Mouse (Mus musculus): ENCODE measurements at regions not wholly inside any gene's neighbourhood (a gene's known extent, or its start where the extent isn't known, plus 50 kb on each side); places are given as distances from the start of the nearest gene placed in this dataset.

- DNase-seq (ENCODE audit: low spot score in 2 of 2): no peak
These were observed 257.4 kb upstream of the Tbl1xr1 start for GRCm38 (mm10) chr3:21819030-21819429.

DNA sequence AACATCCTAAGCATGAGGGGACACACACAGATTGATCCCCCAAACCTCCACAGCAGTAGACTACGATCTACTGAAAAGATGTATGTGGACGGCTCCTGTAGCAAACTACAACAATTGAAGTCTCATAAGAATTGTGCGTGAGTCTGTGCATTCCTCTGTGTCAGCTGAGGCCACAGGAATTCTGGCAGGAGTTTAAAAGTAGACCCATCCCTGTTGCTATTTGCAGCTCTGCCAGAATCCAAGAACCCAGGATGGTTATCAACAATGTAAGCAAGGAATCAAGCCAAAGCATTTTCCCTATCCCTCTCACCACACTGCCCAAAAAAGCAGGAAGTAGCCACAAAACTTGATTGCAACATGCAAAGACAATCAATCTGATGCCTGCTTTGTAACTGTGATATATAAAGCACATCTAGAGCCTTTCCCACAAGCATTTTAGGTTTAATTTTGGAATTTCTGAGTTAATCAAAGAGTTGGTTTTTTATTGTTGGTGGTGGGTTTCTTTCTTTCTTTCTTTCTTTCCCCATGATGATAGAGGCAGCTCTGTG, 256.3 kb upstream of the Tbl1xr1 start:
- no peak for DNase-seq (ENCODE audit: low spot score in 2 of 2)

DNA sequence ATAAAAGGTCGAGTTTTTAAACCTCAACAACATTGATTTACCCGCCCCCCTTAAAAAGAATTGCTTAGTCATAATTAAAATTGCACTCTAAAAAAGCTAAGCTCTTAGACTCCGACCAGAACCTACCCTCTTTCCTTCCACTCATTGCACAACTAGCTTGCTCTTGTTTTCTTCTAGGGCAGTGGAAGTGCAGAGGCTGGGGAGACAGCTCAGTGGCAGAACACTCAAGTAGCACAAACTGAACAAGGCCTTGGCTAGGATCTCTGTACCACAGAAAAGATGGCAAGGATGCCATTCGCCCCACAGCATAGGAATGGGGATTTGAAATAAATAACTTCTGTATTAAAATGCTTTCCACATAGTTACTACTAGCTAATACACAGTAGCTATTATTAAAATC, 253.8 kb upstream of the Tbl1xr1 start:
- no peak for DNase-seq (ENCODE audit: low spot score in 2 of 2)

GRCm38 (mm10) chr3:21823331-21823730, 253.1 kb upstream of the Tbl1xr1 start:
- DNase-seq (ENCODE audit: low spot score in 2 of 2): no peak

DNA sequence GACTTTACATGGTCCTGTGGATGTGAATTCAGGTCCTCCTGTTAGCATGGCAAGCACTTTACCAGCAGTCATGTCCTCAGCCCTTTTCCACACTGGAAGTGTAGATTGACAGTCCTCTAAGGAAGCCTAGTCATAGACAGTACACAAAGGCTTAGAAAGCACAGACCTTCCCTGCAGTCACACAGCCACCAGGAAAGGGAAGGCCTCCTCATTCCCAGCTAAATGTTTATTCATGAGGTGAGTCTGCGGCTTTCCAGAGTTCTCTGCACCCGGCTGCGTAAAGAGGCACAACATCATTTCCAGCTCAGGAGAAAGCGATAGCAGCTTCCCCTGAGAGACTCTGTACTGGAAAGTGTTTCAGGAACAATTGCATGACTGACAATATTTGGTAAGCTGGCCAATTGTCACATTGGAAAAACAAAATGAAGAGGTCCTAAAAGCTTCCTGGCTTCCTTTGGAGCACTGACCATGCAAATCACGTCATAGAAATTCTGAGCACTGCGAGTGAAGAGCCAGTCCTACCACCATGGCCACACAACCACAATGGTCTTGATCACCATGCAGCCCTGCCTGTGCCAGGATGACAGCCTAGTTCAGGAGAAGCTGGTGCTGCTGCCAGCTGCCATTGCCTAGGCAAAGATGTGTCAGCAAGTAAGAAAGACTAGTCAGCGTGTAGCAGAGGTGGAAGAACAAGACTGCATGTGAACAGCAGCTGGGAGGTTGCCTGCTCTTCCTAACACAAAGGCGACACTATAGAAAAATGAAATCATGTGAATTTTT, 252.2 kb upstream of the Tbl1xr1 start:
- DNase-seq (ENCODE audit: low spot score in 2 of 2): no peak

DNA sequence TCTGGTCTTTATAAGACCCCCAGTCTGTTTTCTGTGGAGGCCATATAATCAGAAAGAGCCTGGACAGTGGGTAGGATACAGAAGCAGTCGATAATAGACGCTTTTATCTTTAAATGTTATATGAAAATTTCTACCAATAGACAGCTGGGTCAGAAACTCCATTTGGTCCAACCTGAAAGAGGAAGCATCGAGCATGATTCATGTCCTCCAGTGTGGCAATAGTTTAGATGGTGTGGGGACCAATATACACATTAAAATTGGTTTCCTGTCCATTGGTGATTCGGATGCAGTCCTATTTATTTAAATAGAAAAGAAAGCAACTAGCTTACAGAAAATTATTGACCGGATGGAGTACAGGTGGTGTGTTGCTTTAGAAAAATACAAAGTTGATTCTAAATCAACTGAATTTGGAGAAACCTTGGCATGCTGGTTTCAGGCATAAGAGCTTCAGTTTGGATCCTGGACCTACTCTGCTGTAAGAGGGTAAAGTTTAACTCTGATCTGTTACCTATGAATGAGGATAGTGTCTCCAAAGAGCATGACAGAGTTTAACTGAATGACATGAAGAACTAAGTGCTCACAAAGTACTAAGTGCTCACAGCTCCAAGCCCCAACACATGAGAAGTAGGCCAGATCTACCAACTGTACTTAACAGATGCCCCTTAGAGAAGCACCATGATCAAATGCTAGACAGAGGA, 251.4 kb upstream of the Tbl1xr1 start:
- DNase-seq (ENCODE audit: low spot score in 2 of 2): no peak

GRCm38 (mm10) chr3:21827656-21828055, 248.8 kb upstream of the Tbl1xr1 start:
- DNase-seq (ENCODE audit: low spot score in 2 of 2): no peak

DNA sequence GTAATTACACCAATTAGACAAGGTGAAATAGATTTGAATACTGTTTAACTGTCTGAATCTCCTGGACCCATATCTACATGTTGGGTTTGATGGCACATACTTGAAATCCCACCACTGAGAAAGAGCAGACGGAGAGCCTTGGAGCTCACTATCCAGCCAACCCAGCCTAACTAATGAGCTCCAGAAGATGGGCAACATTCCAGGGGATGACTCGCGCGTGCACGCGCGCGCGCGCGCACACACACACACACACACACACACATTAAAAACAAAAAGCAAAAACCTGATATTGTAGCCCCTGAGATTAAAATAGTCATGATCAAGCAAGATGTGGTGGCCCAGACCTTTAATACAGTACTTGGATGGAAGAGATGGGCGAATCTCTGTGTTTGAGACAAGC, 243.3 kb upstream of the Tbl1xr1 start:
- DNase-seq (ENCODE audit: low spot score in 2 of 2): no peak

GRCm38 (mm10) chr3:21835526-21835925, 240.9 kb upstream of the Tbl1xr1 start:
- DNase-seq (ENCODE audit: low spot score in 2 of 2): no peak

DNA sequence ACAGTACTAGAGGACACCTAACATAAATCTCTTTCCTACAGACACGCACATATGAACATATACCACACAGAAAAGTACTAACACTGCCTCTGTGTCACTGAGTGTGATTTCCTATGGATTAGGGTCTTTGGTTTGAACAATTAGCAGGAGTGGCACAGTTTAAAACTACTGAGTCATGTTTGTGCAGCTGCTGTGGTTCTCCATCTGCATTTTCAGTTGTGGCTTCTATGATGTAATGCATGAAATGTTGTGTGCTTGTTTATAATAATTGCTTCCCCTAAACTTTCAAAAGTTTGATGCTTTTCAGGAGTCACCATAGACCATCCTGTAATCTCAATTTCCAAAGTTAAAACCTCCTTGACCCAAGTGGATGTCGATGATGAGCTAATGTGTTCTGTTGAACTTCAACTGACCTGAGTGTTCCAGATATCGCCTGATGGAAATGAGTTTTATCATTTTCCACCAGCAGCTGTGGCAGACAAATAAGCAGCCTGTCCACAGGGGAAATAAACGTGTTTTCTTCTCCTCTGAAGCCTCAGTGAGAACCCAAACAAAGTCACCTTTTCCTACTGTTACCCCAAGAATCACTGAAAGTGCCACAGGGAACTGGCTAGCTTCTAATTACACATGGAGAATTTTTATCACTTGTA, 239.0 kb upstream of the Tbl1xr1 start:
- no peak for DNase-seq (ENCODE audit: low spot score in 2 of 2)

DNA sequence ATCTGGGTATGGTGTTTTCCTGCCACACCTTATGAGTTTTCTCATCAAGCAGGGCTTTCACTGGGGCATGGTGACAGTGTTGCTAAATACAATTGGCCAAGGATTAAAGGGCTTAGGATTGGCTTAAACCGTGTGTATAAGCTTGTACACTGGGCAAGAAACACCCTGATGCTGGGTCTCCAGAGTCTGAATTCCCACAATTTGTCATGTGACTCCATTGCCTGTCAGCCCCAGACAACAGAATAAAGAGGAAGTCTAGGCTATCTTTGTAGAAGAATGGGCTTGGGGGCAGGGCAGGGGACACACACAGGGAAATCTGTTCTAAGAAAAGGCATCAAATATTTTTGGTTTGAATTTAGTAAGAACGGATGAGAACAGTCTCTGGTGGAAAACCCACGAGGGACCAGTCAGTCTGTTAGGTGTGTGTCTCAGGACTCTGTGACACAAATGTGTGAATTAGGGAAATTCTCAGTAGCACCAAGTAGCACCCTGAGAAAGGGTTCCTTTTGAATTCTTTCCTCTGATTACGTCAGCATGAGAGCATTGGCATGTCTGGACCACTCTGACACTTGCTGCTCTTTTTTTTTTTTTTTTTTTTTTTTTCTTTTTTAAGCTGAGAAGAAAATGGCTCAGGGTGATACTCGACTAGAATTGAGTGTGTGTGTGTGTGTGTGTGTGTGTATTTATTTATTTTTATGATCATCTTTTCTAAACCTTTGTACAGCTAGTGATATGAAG, 235.5 kb upstream of the Tbl1xr1 start:
- DNase-seq (ENCODE audit: low spot score in 2 of 2): no peak

DNA sequence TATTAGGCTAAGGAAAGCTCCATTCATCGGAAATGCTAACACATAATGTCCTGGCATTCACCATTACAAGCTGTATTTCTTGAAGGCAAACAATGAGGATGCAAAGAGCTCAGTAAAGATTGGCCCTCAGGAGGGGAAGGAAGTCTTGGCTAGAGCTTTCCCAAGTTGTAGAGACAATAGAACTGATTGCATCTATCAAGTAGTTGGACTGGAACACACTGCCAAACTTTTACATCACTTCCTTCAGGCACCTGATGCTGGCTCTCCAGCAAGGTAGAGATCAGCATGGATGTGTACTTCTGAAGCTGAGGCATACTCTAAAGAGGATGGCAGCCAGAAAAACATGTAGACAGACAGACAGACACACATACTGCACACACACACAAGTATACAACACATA, 234.9 kb upstream of the Tbl1xr1 start:
- no peak for DNase-seq (ENCODE audit: low spot score in 2 of 2)

DNA sequence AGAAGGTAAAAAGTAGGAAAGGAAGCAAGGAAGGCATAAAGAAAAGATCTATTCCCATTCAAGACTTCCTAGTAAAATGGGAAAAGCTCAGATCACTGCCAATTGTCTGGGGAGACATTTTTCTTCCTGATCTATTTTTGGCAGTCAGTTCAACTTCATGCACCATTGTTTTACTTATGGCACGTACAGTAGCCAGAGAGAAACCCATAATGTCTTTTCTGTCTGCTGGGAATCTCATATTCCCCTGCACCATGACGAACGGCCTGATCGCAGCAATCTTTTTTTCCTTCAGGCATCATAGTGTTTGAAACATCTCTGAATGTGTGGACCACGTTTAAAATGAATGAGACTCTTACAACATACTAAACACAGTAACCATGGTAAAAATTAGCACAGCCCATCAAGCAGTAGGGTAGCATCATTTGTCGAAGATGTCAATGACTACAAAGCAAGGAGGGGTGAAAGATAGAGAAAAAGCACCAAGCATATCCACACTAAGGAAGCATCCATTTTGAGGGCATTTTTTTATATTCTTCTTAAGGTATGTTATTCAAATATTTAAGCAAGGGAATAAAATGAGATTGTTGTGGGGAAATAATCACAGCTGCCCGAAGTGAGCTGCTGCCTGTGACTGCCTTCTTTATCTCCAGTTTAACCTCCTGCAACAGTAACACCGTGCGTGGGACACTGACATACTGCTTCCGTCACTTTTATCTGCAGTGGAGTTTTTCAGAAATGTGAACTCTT, 233.7 kb upstream of the Tbl1xr1 start:
- no peak for DNase-seq (ENCODE audit: low spot score in 2 of 2)

DNA sequence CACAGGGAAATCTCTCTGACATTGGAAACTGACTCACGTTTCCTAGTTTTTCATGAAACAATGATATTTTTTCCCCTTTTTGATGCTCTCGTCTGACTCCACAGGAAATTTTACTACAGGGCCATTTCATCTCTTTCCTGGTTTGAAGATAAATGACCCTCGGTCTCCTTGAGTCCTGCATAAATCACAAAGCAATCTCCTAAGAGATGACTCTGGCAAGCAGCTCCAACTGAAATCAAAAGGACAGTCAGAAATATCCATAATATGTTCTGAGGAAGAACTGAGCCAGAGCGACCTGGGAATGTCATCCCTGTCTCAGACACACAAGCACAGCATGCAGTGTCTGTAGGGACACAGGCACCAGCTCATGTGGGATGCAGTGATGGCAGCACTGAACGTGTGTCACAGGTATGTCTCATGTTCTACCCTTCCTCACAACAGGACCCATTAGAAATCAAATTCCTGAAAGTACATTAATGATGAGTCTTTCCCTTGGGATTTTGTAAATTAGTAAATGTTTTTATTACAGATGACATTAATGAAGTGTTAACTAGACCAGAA, 233.1 kb upstream of the Tbl1xr1 start:
- DNase-seq (ENCODE audit: low spot score in 2 of 2): no peak

- DNase-seq (ENCODE audit: low spot score in 2 of 2): no peak
These were observed 226.6 kb upstream of the Tbl1xr1 start for GRCm38 (mm10) chr3:21849831-21850230.

DNA sequence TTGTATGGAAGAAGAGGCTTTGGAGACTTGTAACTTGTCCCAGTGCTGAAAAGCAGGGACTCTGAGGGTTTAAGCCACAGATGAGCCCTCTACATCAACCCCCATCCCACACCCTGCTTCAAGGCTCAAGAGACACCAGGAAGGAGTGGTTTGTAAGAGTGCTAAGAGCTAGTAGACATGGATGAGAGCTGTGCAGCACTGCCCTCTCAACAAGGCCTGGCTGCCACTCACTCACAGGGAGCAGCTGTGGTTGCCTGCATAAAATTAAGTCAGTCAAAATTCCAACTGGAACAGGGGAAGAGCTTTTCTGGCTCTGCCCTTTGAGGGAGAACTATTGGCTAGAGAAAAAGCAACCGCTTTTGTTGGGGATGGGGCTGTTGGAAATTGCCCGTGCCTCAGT, 225.5 kb upstream of the Tbl1xr1 start:
- no peak for DNase-seq (ENCODE audit: low spot score in 2 of 2)

DNA sequence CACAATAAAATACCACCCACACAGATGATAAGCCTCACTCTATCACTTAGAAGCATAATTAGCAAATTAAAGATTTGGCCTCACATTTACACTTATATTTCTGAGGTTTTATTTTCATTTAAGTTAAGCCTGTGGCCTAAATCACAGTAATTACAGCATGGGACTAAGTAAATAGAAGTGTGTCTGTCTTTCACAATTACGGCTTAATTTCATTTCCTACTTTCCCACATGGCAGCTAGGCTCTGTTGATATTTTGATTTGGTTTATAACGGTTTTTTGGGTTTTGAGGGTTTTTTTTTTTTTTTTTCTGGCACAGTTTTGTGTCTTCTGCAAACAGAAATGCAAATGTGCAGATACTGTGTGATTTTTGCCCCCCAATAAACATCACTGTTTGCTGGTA, 222.1 kb upstream of the Tbl1xr1 start:
- DNase-seq (ENCODE audit: low spot score in 2 of 2): no peak

DNA sequence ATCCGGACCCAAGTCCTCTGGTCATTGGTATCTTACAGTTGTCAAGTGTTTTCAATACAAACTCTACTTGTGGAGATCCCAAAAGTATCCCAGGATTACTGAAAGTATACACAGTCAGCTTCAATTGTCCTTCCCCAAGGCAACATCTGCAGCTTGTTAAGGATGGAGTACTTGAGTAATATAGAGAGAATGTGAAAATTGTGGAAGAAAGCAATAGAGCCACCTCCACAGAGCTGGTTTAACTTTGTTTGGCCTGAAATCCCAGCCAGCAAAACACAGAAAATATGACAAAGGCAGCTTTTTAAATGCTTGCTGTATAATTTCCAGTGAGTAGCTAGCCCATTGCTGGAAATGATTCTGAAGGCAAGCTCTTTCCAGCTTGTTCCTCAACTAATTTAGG, 217.0 kb upstream of the Tbl1xr1 start:
- DNase-seq (ENCODE audit: low spot score in 2 of 2): no peak

- DNase-seq (ENCODE audit: low spot score in 2 of 2): no peak
These were observed 215.4 kb upstream of the Tbl1xr1 start for GRCm38 (mm10) chr3:21860915-21861635.

- no peak for DNase-seq (ENCODE audit: low spot score in 2 of 2)
These were observed 214.8 kb upstream of the Tbl1xr1 start for GRCm38 (mm10) chr3:21861636-21861970.
